ENCODE assay signal across 17 mouse cellular contexts in the genomic region with DNA sequence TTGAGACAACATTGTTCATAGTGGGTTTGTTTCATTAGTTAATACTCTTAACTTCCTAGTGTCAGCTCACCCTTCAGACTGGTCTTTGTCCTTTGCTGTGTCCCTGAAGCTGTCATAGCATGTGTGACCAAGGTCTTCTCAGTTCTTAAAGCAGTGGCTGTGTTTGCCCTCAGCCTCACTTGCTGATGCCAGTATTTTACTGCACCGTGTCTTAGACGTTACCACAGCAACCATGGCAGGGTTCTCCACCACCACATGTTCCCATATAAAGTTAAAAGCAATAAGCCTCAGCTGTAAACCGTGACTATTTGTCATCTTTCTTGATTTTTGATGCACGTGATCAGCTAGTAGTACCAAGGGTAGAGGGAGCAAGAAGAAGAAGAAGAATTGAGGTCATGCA.
"Had no signal": no experiment of that assay in that cellular context is flagged by ENCODE, and none has a peak within 500 bp of the region (broad histone marks: within the 10 kb centered on the region; RNA-seq: fewer than 3 reads in every experiment).

No protein-coding gene starts in this region.

- ATAC-seq: liver, postnatal 0 days; midbrain, embryonic 16.5 days had no signal

- H3K4me2 ChIP-seq: limb, embryonic 12.5 days; liver, embryonic 13.5 days; lung, embryonic 15.5 days; midbrain, embryonic 12.5 days; neural tube, embryonic 13.5 days had no signal

- H3K27ac ChIP-seq: limb, embryonic 12.5 days; liver, embryonic 13.5 days; lung, embryonic 15.5 days; midbrain, embryonic 12.5 days; neural tube, embryonic 13.5 days had no signal

- H3K36me3 ChIP-seq: liver, embryonic 13.5 days had no signal

- H3K9ac ChIP-seq: limb, embryonic 12.5 days; liver, embryonic 13.5 days; liver, postnatal 0 days; lung, embryonic 15.5 days; midbrain, embryonic 12.5 days; neural tube, embryonic 13.5 days had no signal

- H3K27me3 ChIP-seq: limb, embryonic 12.5 days; liver, embryonic 13.5 days; lung, embryonic 15.5 days; midbrain, embryonic 12.5 days; neural tube, embryonic 13.5 days had no signal

- H3K4me1 ChIP-seq: limb, embryonic 12.5 days; liver, embryonic 13.5 days; lung, embryonic 15.5 days; midbrain, embryonic 12.5 days; neural tube, embryonic 13.5 days had no signal

- H3K4me3 ChIP-seq: limb, embryonic 12.5 days; liver, embryonic 13.5 days; lung, embryonic 15.5 days; midbrain, embryonic 12.5 days; neural tube, embryonic 13.5 days had no signal

- H3K9me3 ChIP-seq: limb, embryonic 12.5 days; liver, embryonic 13.5 days; lung, embryonic 15.5 days; midbrain, embryonic 12.5 days; neural tube, embryonic 13.5 days had no signal

- DNase-seq: kidney, postnatal 25 days; layer of hippocampus, adult 9-11 months; layer of hippocampus, postnatal 36 days; liver; liver, embryonic 13.5 days; liver, postnatal 0 days; lung, postnatal 14 days; retina, postnatal 1 day; right cerebral cortex, postnatal 4 days; spleen, adult 18-20 months; thymus, adult 2 months; thymus, postnatal 25 days had no signal
